Mouse (Mus musculus): ENCODE results near the gene Gm8050. TPM values are rescaled to one million over a fixed set of nuclear protein-coding genes. Genes with fewer than 3 reads are reported as not detected.
"Not testable (repeated sequence)": the region's sequence is repeated elsewhere in the genome, so short reads cannot be mapped to it uniquely, and the experiment has no call there.

The Gm8050 gene
- not detected for total RNA-seq (2021)
- long read RNA-seq, experiment 1, result 0 reads
- long read RNA-seq, experiment 2, result 0 reads

- H3K4me3 ChIP-seq; H3K27ac ChIP-seq; intact Hi-C loops (cut with DNase I); DNase-seq: not testable (repeated sequence)
Observed at GRCm38 (mm10) chr14:6720151-6720550, at the start of gene Gm8050. Gene Gm8050 (minus strand): TSS chr14:6720251.

DNA sequence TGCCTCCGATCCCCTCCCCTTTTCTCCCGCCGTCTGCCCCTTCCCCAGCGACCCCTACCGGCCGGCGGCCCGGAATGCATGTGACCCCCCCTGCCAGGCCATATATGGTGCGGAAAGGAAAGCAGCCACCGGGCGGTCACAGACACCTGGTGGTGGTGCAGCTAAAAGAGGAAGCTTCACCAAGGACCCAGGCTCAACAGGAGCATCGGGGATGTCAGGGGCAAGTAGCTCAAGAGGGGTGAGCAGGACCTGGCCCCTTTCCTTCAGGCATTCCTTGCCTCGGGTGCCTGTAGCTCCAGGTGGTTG, 37.1 kb upstream of the Gm8050 start:
- DNase-seq, result peak; percentile 15
- intact Hi-C loops (cut with DNase I); H3K27ac ChIP-seq: not testable (repeated sequence)
- peak; percentile 11; the same call in 1 of the 2 replicates for TF ChIP-seq CTCF (IDR thresholded peaks at IDR 0.05)
- H3K4me3 ChIP-seq, result peak overlapping the region; percentile 65

GRCm38 (mm10) chr14:6756384-6757230, 36.6 kb upstream of the Gm8050 start:
- intact Hi-C loops (cut with DNase I); H3K27ac ChIP-seq: not testable (repeated sequence)
- DNase-seq, result peak; percentile 21
- H3K4me3 ChIP-seq, result peak overlapping the region; percentile 65

DNA sequence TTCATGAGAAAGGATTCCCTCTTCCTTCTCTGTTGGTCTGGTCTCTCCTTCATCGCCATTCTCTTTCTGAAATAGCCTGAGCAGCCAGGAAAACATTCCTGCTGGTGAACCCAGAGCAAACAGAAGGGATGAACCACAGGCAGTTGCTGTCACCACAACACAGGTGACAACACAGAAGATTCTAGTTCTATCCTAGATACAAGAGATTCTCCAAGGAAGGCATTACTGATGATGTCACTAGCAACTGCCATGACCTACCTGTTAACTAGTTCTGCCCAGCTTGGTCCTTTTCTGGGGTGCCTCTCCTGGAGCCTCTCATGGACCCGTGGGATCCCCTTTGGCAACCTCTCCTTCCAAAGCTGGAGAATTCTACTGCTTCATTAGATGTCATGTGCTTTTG, 22.2 kb upstream of the Gm8050 start, which contains the start of gene Gm3636:
Gm3636 (minus strand) TSS at position 101 of the 400 bp plus-strand sequence.
- H3K27ac ChIP-seq; H3K4me3 ChIP-seq; DNase-seq; intact Hi-C loops (cut with DNase I): not testable (repeated sequence)

GRCm38 (mm10) chr14:6684070-6684469, 36.0 kb downstream of the Gm8050 start, which contains the start of gene Gm10251:
Gene Gm10251 (minus strand): TSS chr14:6684170.
- intact Hi-C loops (cut with DNase I); DNase-seq; H3K27ac ChIP-seq; H3K4me3 ChIP-seq: not testable (repeated sequence)

Other genes with a start within 250 kb of the Gm8050 start
- not detected for gene Gm8356, start 183.0 kb downstream of the Gm8050 start, total RNA-seq (2021)
- gene Gm3629, start 129.6 kb downstream of the Gm8050 start, total RNA-seq (2021), result under 1 TPM in 1 of 2 experiments, not detected in 1; 0.14 TPM
- gene Gm3460, start 97.8 kb downstream of the Gm8050 start, total RNA-seq (2021), result not detected
- not detected for gene Gm10251, start 36.1 kb downstream of the Gm8050 start, total RNA-seq (2021)
- 1 to 10 TPM in 1 of 2 experiments, under 1 TPM in 1; 0.18 to 2.1 TPM for gene Gm3636, start 22.1 kb upstream of the Gm8050 start, total RNA-seq (2021)
- gene Gm8362, start 54.2 kb upstream of the Gm8050 start, total RNA-seq (2021), result not detected
- not detected for gene Gm3642, start 120.1 kb upstream of the Gm8050 start, total RNA-seq (2021)
- under 1 TPM in 1 of 2 experiments, not detected in 1; 0.28 TPM for gene Gm3667, start 169.7 kb upstream of the Gm8050 start, total RNA-seq (2021)